Mouse (Mus musculus) cerebellum, adult 8-10 months (tissue): ENCODE measurements at regions not wholly inside any gene's neighbourhood (a gene's known extent, or its start where the extent isn't known, plus 50 kb on each side); places are given as distances from the start of the nearest gene placed in this dataset.

ENCODE experiments used
- DNase-seq: peaks from one replicate; pipeline ENCODE4 v3.0.0; 2022

DNA sequence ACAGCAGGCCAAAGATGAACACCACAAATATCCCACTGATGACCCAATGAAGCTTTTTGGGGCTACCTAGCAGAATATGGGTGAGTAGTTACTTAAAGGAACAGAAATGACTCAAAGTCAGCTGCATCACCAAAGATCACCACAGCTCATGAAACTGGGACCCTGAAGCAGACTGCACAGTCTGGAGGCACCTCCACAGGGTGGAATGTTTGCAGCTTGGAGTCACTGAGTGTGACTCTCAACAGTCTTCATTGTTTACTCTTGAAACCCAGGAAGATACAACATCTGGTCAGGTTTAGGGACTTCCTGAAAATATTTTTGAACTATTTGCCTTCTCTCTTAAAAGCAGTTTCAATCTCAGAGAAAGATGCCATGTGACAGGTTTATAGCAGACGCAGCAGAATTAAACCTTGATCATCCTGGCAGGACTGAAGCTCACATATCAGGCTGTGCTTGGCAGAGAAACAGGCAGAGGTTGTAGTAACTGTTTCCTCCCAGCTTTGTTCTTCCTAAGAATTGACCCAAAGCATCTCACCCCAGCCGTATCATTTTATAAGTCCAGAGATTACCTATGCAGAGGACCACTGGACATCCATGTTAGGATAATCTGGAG is 944.1 kb upstream of the Adgrl4 start:
- DNase-seq: no peak

DNA sequence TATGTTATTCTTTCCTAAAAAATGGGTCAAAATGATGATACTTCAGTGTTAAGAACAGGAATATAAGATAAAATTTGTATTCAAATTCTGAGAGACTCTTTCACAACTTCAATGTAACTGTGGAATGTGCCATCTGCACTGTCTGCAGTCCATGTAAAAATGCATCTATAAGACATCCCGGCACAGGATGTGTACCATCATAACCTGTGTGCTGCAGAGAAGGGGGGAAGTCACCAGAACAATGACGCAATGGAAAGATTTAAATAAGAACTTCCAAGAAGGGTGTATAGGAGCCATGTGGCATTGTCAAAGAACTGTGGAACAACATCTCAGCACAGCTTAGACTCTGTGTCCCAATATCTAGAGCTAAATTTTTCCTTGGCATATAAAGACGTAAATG is 906.7 kb upstream of the Adgrl4 start:
- no peak for DNase-seq

DNA sequence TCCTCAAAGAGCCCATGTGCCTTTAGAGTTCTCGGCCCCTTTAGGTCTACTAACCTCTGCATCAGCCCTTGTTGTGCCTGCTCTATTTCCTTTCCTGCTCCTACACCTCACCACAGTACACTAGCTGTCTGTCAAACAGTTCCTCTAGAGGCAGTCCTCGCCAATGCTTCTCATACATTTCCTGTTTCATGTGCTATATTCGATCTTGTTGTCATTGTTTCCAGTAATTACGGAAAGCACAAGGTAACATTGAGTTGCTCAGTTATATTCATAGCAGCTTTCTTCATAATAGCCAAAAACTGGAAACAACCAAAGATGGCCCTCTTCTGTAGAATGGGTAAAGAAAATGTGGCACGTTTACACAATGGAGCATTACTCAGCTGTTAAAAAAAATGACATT is 894.6 kb upstream of the Adgrl4 start:
- no peak for DNase-seq

- no peak for DNase-seq
These were observed 849.2 kb upstream of the Adgrl4 start for GRCm38 (mm10) chr3:150588474-150588873.

DNA sequence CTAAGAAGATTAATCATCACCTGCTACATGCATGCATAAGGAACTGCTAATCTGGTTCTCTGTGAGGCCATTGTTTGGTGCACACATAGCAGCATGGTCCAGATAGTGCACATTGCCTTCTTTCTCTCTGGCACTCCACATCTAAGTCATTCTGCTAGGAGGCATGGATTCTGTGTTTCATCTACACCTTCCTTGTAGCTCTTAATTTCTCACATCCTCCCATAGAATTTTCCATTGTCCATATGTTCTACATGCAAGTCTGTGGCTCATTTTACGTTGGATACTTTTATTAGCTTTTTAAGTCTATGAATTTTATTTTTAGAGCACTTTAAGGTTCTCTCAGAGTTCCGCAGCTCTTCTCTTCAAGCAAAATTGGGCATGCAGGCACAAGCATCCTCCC is 846.7 kb upstream of the Adgrl4 start:
- no peak for DNase-seq

GRCm38 (mm10) chr3:150603400-150604095 is 834.1 kb upstream of the Adgrl4 start:
- no peak for DNase-seq

DNA sequence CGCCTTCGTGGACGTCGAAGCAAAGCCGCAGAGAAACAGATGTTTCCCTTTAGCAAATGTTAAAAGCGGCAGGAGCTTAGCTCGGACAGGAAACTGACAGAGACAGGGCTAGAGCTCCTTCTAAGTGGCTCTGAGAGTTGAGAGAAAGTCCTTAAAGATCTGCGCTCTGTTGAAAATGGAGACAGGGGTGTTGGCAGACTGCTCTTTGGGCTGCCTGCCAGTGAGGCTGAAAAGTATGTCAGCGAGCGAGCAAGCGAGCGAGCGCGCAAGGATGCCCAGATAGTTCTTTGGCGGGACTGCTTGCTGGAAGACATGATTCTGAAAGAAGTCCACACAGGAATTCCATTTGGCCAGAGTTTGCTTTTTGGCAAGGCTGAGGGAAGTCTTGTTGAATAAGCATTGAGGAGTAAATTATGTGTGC is 827.0 kb upstream of the Adgrl4 start:
- DNase-seq: peak; percentile 17

DNA sequence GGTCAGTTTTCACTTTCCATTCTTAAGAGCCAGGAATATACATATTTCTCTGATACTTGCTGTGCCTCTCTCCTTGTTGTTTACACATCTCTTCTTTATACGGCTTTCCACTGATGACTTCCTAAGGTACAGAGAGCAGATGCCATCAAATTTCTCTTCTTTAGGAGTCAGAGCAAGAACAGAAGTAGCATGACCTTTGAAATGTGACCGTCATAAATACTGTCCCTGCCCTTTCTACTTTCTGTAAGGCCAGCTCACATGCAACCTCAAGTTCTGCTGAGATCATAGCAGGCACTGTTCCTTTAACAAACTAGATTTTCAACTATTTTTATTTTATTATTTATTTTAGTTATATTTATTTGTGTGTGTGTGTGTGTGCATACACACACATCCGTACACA is 800.1 kb upstream of the Adgrl4 start:
- no peak for DNase-seq

GRCm38 (mm10) chr3:150640004-150640676 is 797.5 kb upstream of the Adgrl4 start:
- no peak for DNase-seq

GRCm38 (mm10) chr3:150648040-150648439 is 789.6 kb upstream of the Adgrl4 start:
- DNase-seq: no peak

GRCm38 (mm10) chr3:150649783-150650565 is 787.7 kb upstream of the Adgrl4 start:
- no peak for DNase-seq

DNA sequence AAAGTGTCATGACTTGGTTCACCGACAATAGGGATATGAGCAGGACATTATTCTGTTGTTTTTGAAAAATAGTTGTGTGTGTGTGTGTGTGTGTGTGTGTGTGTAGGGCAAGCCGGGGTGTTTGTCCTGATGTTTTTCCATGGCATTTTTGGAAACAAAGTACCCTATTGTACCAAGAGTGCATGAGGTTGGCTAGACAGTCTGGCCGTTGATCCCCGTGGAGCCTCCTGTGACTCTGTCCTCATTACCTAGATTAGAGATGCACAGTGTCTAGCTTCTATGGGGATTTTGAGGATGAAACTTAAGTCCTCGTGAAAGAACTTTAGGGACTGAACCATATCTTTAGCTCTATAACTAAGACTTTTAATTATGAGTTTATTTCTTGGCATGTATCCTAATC is 741.9 kb upstream of the Adgrl4 start:
- DNase-seq: no peak

DNA sequence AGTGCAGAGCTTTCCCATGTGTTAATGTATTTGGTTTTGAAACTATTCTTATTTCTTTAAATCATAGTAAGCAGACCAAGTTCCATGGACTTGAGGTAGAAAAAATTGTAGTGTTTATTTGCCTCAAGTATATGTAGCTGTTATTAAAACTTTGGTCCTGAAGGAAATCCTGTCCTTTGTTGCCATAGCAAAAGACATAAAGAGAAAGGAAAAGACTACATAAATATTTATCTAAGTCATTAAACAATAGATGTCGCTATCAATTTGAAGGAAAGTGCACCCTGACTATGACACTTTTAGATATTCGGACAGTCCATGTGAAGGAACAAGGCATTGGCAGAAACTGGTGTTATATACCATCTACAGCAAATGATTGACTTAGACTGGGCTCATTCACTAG is 737.7 kb upstream of the Adgrl4 start:
- DNase-seq: no peak
